Mouse (Mus musculus) lung, adult 2 months (tissue): ENCODE data around the gene Rps23. TPM values are rescaled to one million over a fixed set of nuclear protein-coding genes. Genes with fewer than 3 reads are reported as not detected.

Experiments
- DNase-seq: peaks from one replicate; pipeline ENCODE4 v3.0.0; 2022
- H3K4me1 ChIP-seq: fragments of 200-500 bp; 2 replicates; pipeline ENCODE4 v1.6.1; 2011; ENCODE audit warnings: low read length; ENCODE audit not compliant: control insufficient read depth, insufficient read depth
- H3K4me3 ChIP-seq: fragments of 200-500 bp; replicated peaks from 2 replicates; pipeline ENCODE3; 2011; ENCODE audit warnings: low read depth, mild to moderate bottlenecking, control low read depth, low read length; ENCODE audit errors: extremely low read depth
- CTCF ChIP-seq: fragments of 200-500 bp; IDR thresholded peaks from 2 replicates; pipeline ENCODE4 v1.5.1; 2011; ENCODE audit warnings: mild to moderate bottlenecking, low read length, control low read depth; ENCODE audit not compliant: insufficient read depth
- POLR2A ChIP-seq: fragments of 200-500 bp; IDR thresholded peaks from 2 replicates; pipeline ENCODE4 v1.6.1; 2011; ENCODE audit warnings: low read depth, mild to moderate bottlenecking, control low read depth, low read length, borderline replicate concordance; ENCODE audit errors: extremely low read depth
- WGBS: fragments of 180-500 bp; shearing (Covaris S2); methylation state at CpG from one replicate; pipeline ENCODE4 v1.1.7; 2018; 5-methylcytosine and 5-hydroxymethylcytosine counted together
- polyA plus RNA-seq: library from polyadenylated mRNA; depleted of rRNA; stranded (reverse); fragments of >200 nt; gene quantifications from 2 replicates; pipeline ENCODE4 v1.2.3, GENCODE M21; 2012; rRNA removed

The Rps23 gene
- polyA plus RNA-seq, 1 experiment, result 177 TPM

GRCm38 (mm10) chr13:90968940-90969339 lies 46.2 kb downstream of the Rps23 start:
- TF ChIP-seq CTCF (no peak), POLR2A (no peak)
- H3K4me3 ChIP-seq, result no peak overlapping the region
- WGBS, result 72% methylated on average over 4 of the region's 4 CpGs
- no peaks in the 10 kb centered on the region for H3K4me1 ChIP-seq
- DNase-seq, result no peak

- no peak overlapping the region for H3K4me3 ChIP-seq
- 57% methylated on average over 10 of the region's 10 CpGs for WGBS
- DNase-seq, result no peak
Observed at GRCm38 (mm10) chr13:90970259-90971017, 47.7 kb downstream of the Rps23 start.

GRCm38 (mm10) chr13:90973409-90973808 lies 50.7 kb downstream of the Rps23 start:
- no peaks in the 10 kb centered on the region for H3K4me1 ChIP-seq
- 68% methylated on average over 7 of the region's 7 CpGs for WGBS
- no peak for DNase-seq
- H3K4me3 ChIP-seq, result no peak overlapping the region
- TF ChIP-seq POLR2A, result no peak
- TF ChIP-seq CTCF, result no peak

More at GRCm38 (mm10) chr13:90970259-90971017, 47.7 kb downstream of the Rps23 start:
- TF ChIP-seq CTCF (no peak), POLR2A (no peak)
- H3K4me1 ChIP-seq, result no peaks in the 10 kb centered on the region

Other genes with a start within 250 kb of the Rps23 start
- not detected in 2 replicates for gene Atp6ap1l, start 17.6 kb upstream of the Rps23 start, polyA plus RNA-seq